Mouse (Mus musculus): ENCODE data around the gene Slc26a9. TPM values are rescaled to one million over a fixed set of nuclear protein-coding genes. Genes with fewer than 3 reads are reported as not detected.
"Not testable (repeated sequence)": the region's sequence is repeated elsewhere in the genome, so short reads cannot be mapped to it uniquely, and the experiment has no call there.

The Slc26a9 gene
- polyA plus RNA-seq, 1 experiment: 4.0 TPM

GRCm38 (mm10) chr1:131813731-131814130 lies 69.9 kb downstream of the Slc26a9 start:
- H3K27ac ChIP-seq (ENCODE audit: control insufficient read depth, insufficient read depth, low read depth, low read length, poor library complexity): no peak overlapping the region
- no peak overlapping the region for H3K4me3 ChIP-seq (replicated peaks; ENCODE audit: control insufficient read depth, low read depth, low read length)
- H3K4me1 ChIP-seq (ENCODE audit: control insufficient read depth, insufficient read depth, low read length): no peaks in the 10 kb centered on the region
- WGBS: 81% methylated on average over 4 of the region's 4 CpGs
- TF ChIP-seq POLR2A (IDR thresholded peaks at IDR 0.05; ENCODE audit: borderline replicate concordance, control insufficient read depth, low read depth, low read length) (no peak), CTCF (IDR thresholded peaks at IDR 0.05; ENCODE audit: control insufficient read depth, insufficient read depth, low read length) (no peak)

GRCm38 (mm10) chr1:131814191-131814590 lies 70.4 kb downstream of the Slc26a9 start:
- Histone ChIP-seq H3K4me3 (replicated peaks; ENCODE audit: control insufficient read depth, low read depth, low read length) (no peak overlapping the region), H3K4me1 (ENCODE audit: control insufficient read depth, insufficient read depth, low read length) (no peaks in the 10 kb centered on the region), H3K27ac (ENCODE audit: control insufficient read depth, insufficient read depth, low read depth, low read length, poor library complexity) (no peak overlapping the region)
- WGBS: 73% methylated on average over 3 of the region's 3 CpGs
- no peak for TF ChIP-seq POLR2A (IDR thresholded peaks at IDR 0.05; ENCODE audit: borderline replicate concordance, control insufficient read depth, low read depth, low read length)
- no peak for TF ChIP-seq CTCF (IDR thresholded peaks at IDR 0.05; ENCODE audit: control insufficient read depth, insufficient read depth, low read length)

GRCm38 (mm10) chr1:131816886-131817285 lies 73.1 kb downstream of the Slc26a9 start:
- no peak overlapping the region for H3K27ac ChIP-seq (ENCODE audit: control insufficient read depth, insufficient read depth, low read depth, low read length, poor library complexity)
- H3K4me1 ChIP-seq (ENCODE audit: control insufficient read depth, insufficient read depth, low read length): no peaks in the 10 kb centered on the region
- TF ChIP-seq CTCF (IDR thresholded peaks at IDR 0.05; ENCODE audit: control insufficient read depth, insufficient read depth, low read length) (no peak), POLR2A (IDR thresholded peaks at IDR 0.05; ENCODE audit: borderline replicate concordance, control insufficient read depth, low read depth, low read length) (no peak)
- H3K4me3 ChIP-seq (replicated peaks; ENCODE audit: control insufficient read depth, low read depth, low read length): no peak overlapping the region
- 82% methylated on average over 6 of the region's 6 CpGs for WGBS

DNA sequence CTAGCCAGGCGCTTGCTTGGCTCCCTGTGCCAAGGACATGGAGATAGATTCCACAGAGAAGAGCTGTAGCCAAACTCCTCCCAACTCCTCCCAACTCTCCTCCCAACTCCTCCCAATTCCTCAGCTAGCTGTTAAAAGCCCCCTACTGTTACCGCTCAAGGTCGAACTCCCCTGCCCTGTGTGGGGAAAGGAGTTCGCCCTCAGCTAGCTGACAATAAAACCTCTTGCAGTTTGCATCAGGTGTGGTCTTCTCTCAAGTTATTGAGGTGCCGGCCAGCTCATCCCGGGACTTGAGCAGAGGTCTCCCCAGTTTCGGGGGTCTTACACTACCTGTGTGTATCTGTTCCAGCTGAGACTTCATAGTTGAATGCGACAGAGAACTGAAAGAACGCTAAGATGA lies 76.5 kb downstream of the Slc26a9 start:
- not testable (repeated sequence) for H3K27ac ChIP-seq (ENCODE audit: control insufficient read depth, insufficient read depth, low read depth, low read length, poor library complexity); H3K4me3 ChIP-seq (replicated peaks; ENCODE audit: control insufficient read depth, low read depth, low read length); H3K4me1 ChIP-seq (ENCODE audit: control insufficient read depth, insufficient read depth, low read length)
- 76% methylated on average over 9 of the region's 9 CpGs for WGBS

- Histone ChIP-seq H3K27ac (ENCODE audit: control insufficient read depth, insufficient read depth, low read depth, low read length, poor library complexity) (no peak overlapping the region), H3K4me1 (ENCODE audit: control insufficient read depth, insufficient read depth, low read length) (no peaks in the 10 kb centered on the region), H3K4me3 (replicated peaks; ENCODE audit: control insufficient read depth, low read depth, low read length) (no peak overlapping the region)
- TF ChIP-seq POLR2A (IDR thresholded peaks at IDR 0.05; ENCODE audit: borderline replicate concordance, control insufficient read depth, low read depth, low read length) (no peak), CTCF (IDR thresholded peaks at IDR 0.05; ENCODE audit: control insufficient read depth, insufficient read depth, low read length) (no peak)
- WGBS: 82% methylated on average over 10 of the region's 10 CpGs
Observed at GRCm38 (mm10) chr1:131820887-131821328, 77.1 kb downstream of the Slc26a9 start.

Other genes with a start within 250 kb of the Slc26a9 start
- 15.8 and 27.2 TPM in 2 replicates for gene Srgap2, start 216.7 kb upstream of the Slc26a9 start, polyA plus RNA-seq (2011; ENCODE audit: insufficient read depth, insufficient read length, low replicate concordance, missing spikeins)
- gene Fam72a, start 216.1 kb upstream of the Slc26a9 start, polyA plus RNA-seq (2011; ENCODE audit: insufficient read depth, insufficient read length, low replicate concordance, missing spikeins): 2.4 and 5.5 TPM in 2 replicates
- not detected in 2 replicates for gene Avpr1b, start 144.8 kb upstream of the Slc26a9 start, polyA plus RNA-seq (2011; ENCODE audit: insufficient read depth, insufficient read length, low replicate concordance, missing spikeins)
- 118 and 261 TPM in 2 replicates for gene Ctse, start 105.7 kb upstream of the Slc26a9 start, polyA plus RNA-seq (2011; ENCODE audit: insufficient read depth, insufficient read length, low replicate concordance, missing spikeins)
- 6.5 and 7.2 TPM in 2 replicates for gene Rab7b, start 55.3 kb upstream of the Slc26a9 start, polyA plus RNA-seq (2011; ENCODE audit: insufficient read depth, insufficient read length, low replicate concordance, missing spikeins)
- gene Pm20d1, start 53.4 kb downstream of the Slc26a9 start, polyA plus RNA-seq (2011; ENCODE audit: insufficient read depth, insufficient read length, low replicate concordance, missing spikeins): 0.35 TPM in 1 of 2 replicates, not detected in the other
- 1.4 and 2.2 TPM in 2 replicates for gene Slc41a1, start 83.5 kb downstream of the Slc26a9 start, polyA plus RNA-seq (2011; ENCODE audit: insufficient read depth, insufficient read length, low replicate concordance, missing spikeins)
- 14.6 and 15.7 TPM in 2 replicates for gene Rab29, start 123.2 kb downstream of the Slc26a9 start, polyA plus RNA-seq (2011; ENCODE audit: insufficient read depth, insufficient read length, low replicate concordance, missing spikeins)
- 78.2 and 86.6 TPM in 2 replicates for gene Nucks1, start 166.5 kb downstream of the Slc26a9 start, polyA plus RNA-seq (2011; ENCODE audit: insufficient read depth, insufficient read length, low replicate concordance, missing spikeins)
- gene Slc45a3, start 218.9 kb downstream of the Slc26a9 start, polyA plus RNA-seq (2011; ENCODE audit: insufficient read depth, insufficient read length, low replicate concordance, missing spikeins): 1.5 and 1.7 TPM in 2 replicates